In genomic region chr10:81601396-81601905, GRCm38 (mm10) we compare ENCODE assay signal across 7 mouse cellular contexts. TPM values are rescaled to one million over a fixed set of nuclear protein-coding genes. Genes with fewer than 3 reads are reported as not detected.
A peak's percentile ranks its signal among the peaks of the same experiment; 100 is the strongest.
DNase-seq lines count a peak whose midpoint lies in the region; ATAC-seq and TF ChIP-seq lines count a peak whose summit lies in the region.

No protein-coding gene starts in this region.

- H3K36me3 ChIP-seq in lung, embryonic 16.5 days (ENCODE audit: control insufficient read depth, insufficient read depth, low read length) = no peaks in the 10 kb centered on the region
- H3K36me3 ChIP-seq in forebrain, embryonic 14.5 days (ENCODE audit: control insufficient read depth, insufficient read depth, low read length) = no peaks in the 10 kb centered on the region
- no peaks in the 10 kb centered on the region for H3K36me3 ChIP-seq in limb, embryonic 12.5 days
- H3K36me3 ChIP-seq in small intestine, adult 2 months (ENCODE audit: control insufficient read depth, insufficient read depth, low read length) = no peaks in the 10 kb centered on the region

- peak overlapping the region; percentile 48 for H3K27ac ChIP-seq in lung, embryonic 16.5 days (ENCODE audit: low read length)
- no peak overlapping the region for H3K27ac ChIP-seq in forebrain, embryonic 14.5 days (ENCODE audit: low read depth, low read length)
- peak overlapping the region; percentile 64; the same call in 1 of the 2 replicates for H3K27ac ChIP-seq in limb, embryonic 12.5 days
- H3K27ac ChIP-seq in small intestine, adult 2 months (ENCODE audit: insufficient read depth, low read depth, low read length) = no peak overlapping the region

- H3K27me3 ChIP-seq in lung, embryonic 16.5 days (ENCODE audit: control insufficient read depth, insufficient read depth, low read depth, low read length) = no peaks in the 10 kb centered on the region
- no peaks in the 10 kb centered on the region for H3K27me3 ChIP-seq in forebrain, embryonic 14.5 days (replicated peaks; ENCODE audit: control insufficient read depth, insufficient read depth, low read length)
- no peaks in the 10 kb centered on the region for H3K27me3 ChIP-seq in limb, embryonic 12.5 days
- no peaks in the 10 kb centered on the region for H3K27me3 ChIP-seq in small intestine, adult 2 months (ENCODE audit: control insufficient read depth, insufficient read depth, low read length)

- TF ChIP-seq POLR2A in small intestine, adult 2 months (IDR thresholded peaks at IDR 0.05; ENCODE audit: low read depth, low read length) = no peak

- H3K9me3 ChIP-seq in lung, embryonic 16.5 days (ENCODE audit: control insufficient read depth, low read length) = no peaks in the 10 kb centered on the region
- H3K9me3 ChIP-seq in forebrain, embryonic 14.5 days (replicated peaks; ENCODE audit: control insufficient read depth, low read length) = no peaks in the 10 kb centered on the region
- no peaks in the 10 kb centered on the region for H3K9me3 ChIP-seq in limb, embryonic 12.5 days

- no peak for TF ChIP-seq CTCF in small intestine, adult 2 months (IDR thresholded peaks at IDR 0.05; ENCODE audit: extremely low read depth, insufficient read length, insufficient replicate concordance, low read depth, low read length)

- 0 out of 2 replicates have a peak overlapping the region, but pooled peaks have one; percentile 16 for H3K4me3 ChIP-seq in lung, embryonic 16.5 days (ENCODE audit: low read length)
- no peak overlapping the region for H3K4me3 ChIP-seq in forebrain, embryonic 14.5 days (ENCODE audit: low read depth, low read length)
- H3K4me3 ChIP-seq in limb, embryonic 12.5 days (replicated peaks) = 0 out of 2 replicates have a peak overlapping the region, but pooled peaks have one; percentile 11
- peak overlapping the region; percentile 54 for H3K4me3 ChIP-seq in small intestine, adult 2 months (ENCODE audit: low read depth, low read length)

- intact Hi-C loops in left cerebral cortex, postnatal 36 days (cut with DNase I) = loop anchor here (5.0 kb wide), 1 partner anchor 99 kb away; the partner anchor contains the start of gene S1pr4

- H3K4me2 ChIP-seq in lung, embryonic 16.5 days (ENCODE audit: low read depth, low read length) = peak overlapping the region; percentile 60
- H3K4me2 ChIP-seq in forebrain, embryonic 14.5 days (ENCODE audit: low read length) = peak overlapping the region; percentile 44; the same call in 1 of the 2 replicates
- peak overlapping the region; percentile 51 for H3K4me2 ChIP-seq in limb, embryonic 12.5 days

- DNase-seq in lung, postnatal 25 days (ENCODE audit: low spot score) = no peak
- no peak for DNase-seq in forebrain, embryonic 14.5 days (ENCODE audit: low spot score)
- DNase-seq in left cerebral cortex, postnatal 36 days (ENCODE audit: low spot score in 2 of 2) = no peak
- DNase-seq in kidney, adult 8-10 months = no peak

- peak overlapping the region; percentile 41 for H3K9ac ChIP-seq in lung, embryonic 16.5 days (ENCODE audit: low read length)
- no peak overlapping the region for H3K9ac ChIP-seq in forebrain, embryonic 14.5 days (ENCODE audit: low read length)
- no peak overlapping the region for H3K9ac ChIP-seq in limb, embryonic 12.5 days (replicated peaks)

- peaks cover 44% of the 10 kb centered on the region for H3K4me1 ChIP-seq in lung, embryonic 16.5 days (replicated peaks; ENCODE audit: control insufficient read depth, insufficient read depth, low read length)
- peaks cover 29% of the 10 kb centered on the region for H3K4me1 ChIP-seq in forebrain, embryonic 14.5 days (ENCODE audit: control insufficient read depth, insufficient read depth, low read length)
- H3K4me1 ChIP-seq in limb, embryonic 12.5 days (replicated peaks) = peaks cover 78% of the 10 kb centered on the region
- peaks cover 19% of the 10 kb centered on the region for H3K4me1 ChIP-seq in small intestine, adult 2 months (ENCODE audit: control insufficient read depth, insufficient read depth, insufficient read length, low read length)

- WGBS in lung, embryonic 16.5 days = 22% methylated on average over 7 of the region's 7 CpGs
- 20% methylated on average over 7 of the region's 7 CpGs for whole genome bisulfite sequencing in forebrain, embryonic 14.5 days
- WGBS in limb, embryonic 12.5 days = 14% methylated on average over 7 of the region's 7 CpGs
- WGBS in small intestine, adult 2 months = 42% methylated on average over 7 of the region's 7 CpGs

- no peak for ATAC-seq in lung, embryonic 16.5 days (ENCODE audit: low read depth)
- ATAC-seq in forebrain, embryonic 14.5 days = no peak
- no peak for ATAC-seq in limb, embryonic 12.5 days (ENCODE audit: insufficient number of reproducible peaks, insufficient read depth, low FRiP score, low TSS enrichment, low read depth)

RNA-seq across cellular contexts. Expression of gene Tle6, which starts 0.6 kb away (rescaled TPM):
- polyA plus RNA-seq in lung, embryonic 16.5 days (2015; fragmentation: Nextera tagmentation; extraction: Ambion mirVana) = 30.1 and 33.8 TPM in 2 replicates
- polyA plus RNA-seq in forebrain, embryonic 14.5 days (2014; fragmentation: Nextera tagmentation; extraction: Ambion mirVana) = 2.4 and 2.5 TPM in 2 replicates
- polyA plus RNA-seq in limb, embryonic 12.5 days (2016; fragmentation: Nextera tagmentation; extraction: Ambion mirVana) = 15.2 TPM in 2 replicates
- 7.3 and 34.4 TPM in 2 replicates for polyA plus RNA-seq in small intestine, adult 2 months (2012; rRNA removed)
- total RNA-seq in left cerebral cortex, postnatal 36 days (2021) = 10 to 100 TPM in 1 of 2 experiments, 1 to 10 TPM in 1; 9.7 to 10.9 TPM

RNA-seq across cellular contexts. Expression of gene BC025920, which starts 4.6 kb away (rescaled TPM):
- polyA plus RNA-seq in lung, embryonic 16.5 days (2015; fragmentation: Nextera tagmentation; extraction: Ambion mirVana) = 0.24 and 0.98 TPM in 2 replicates
- 0.81 and 1.0 TPM in 2 replicates for polyA plus RNA-seq in forebrain, embryonic 14.5 days (2014; fragmentation: Nextera tagmentation; extraction: Ambion mirVana)
- polyA plus RNA-seq in limb, embryonic 12.5 days (2016; fragmentation: Nextera tagmentation; extraction: Ambion mirVana) = 2.0 and 2.2 TPM in 2 replicates
- 0.33 and 0.58 TPM in 2 replicates for polyA plus RNA-seq in small intestine, adult 2 months (2012; rRNA removed)
- 1 to 10 TPM; 3.5 to 3.6 TPM for total RNA-seq in left cerebral cortex, postnatal 36 days (2021)

RNA-seq across cellular contexts. Expression of gene Sirt6, which starts 26.1 kb away (rescaled TPM):
- polyA plus RNA-seq in lung, embryonic 16.5 days (2015; fragmentation: Nextera tagmentation; extraction: Ambion mirVana) = 38.0 and 40.0 TPM in 2 replicates
- polyA plus RNA-seq in forebrain, embryonic 14.5 days (2014; fragmentation: Nextera tagmentation; extraction: Ambion mirVana) = 46.0 and 47.4 TPM in 2 replicates
- 55.8 and 57.5 TPM in 2 replicates for polyA plus RNA-seq in limb, embryonic 12.5 days (2016; fragmentation: Nextera tagmentation; extraction: Ambion mirVana)
- 16.4 and 34.7 TPM in 2 replicates for polyA plus RNA-seq in small intestine, adult 2 months (2012; rRNA removed)
- 10 to 100 TPM; 22.7 to 29.4 TPM for total RNA-seq in left cerebral cortex, postnatal 36 days (2021)

RNA-seq across cellular contexts. Expression of gene Ankrd24, which starts 26.9 kb away (rescaled TPM):
- 8.5 and 9.2 TPM in 2 replicates for polyA plus RNA-seq in lung, embryonic 16.5 days (2015; fragmentation: Nextera tagmentation; extraction: Ambion mirVana)
- 5.2 and 6.3 TPM in 2 replicates for polyA plus RNA-seq in forebrain, embryonic 14.5 days (2014; fragmentation: Nextera tagmentation; extraction: Ambion mirVana)
- 10.1 and 10.4 TPM in 2 replicates for polyA plus RNA-seq in limb, embryonic 12.5 days (2016; fragmentation: Nextera tagmentation; extraction: Ambion mirVana)
- polyA plus RNA-seq in small intestine, adult 2 months (2012; rRNA removed) = 11.3 and 24.2 TPM in 2 replicates
- 10 to 100 TPM; 37.8 to 46.7 TPM for total RNA-seq in left cerebral cortex, postnatal 36 days (2021)

RNA-seq across cellular contexts. Expression of gene Tle2, which starts 27.1 kb away (rescaled TPM):
- polyA plus RNA-seq in lung, embryonic 16.5 days (2015; fragmentation: Nextera tagmentation; extraction: Ambion mirVana) = 51.2 and 53.3 TPM in 2 replicates
- 12.0 and 17.2 TPM in 2 replicates for polyA plus RNA-seq in forebrain, embryonic 14.5 days (2014; fragmentation: Nextera tagmentation; extraction: Ambion mirVana)
- 39.4 and 45.6 TPM in 2 replicates for polyA plus RNA-seq in limb, embryonic 12.5 days (2016; fragmentation: Nextera tagmentation; extraction: Ambion mirVana)
- 17.8 and 20.4 TPM in 2 replicates for polyA plus RNA-seq in small intestine, adult 2 months (2012; rRNA removed)
- total RNA-seq in left cerebral cortex, postnatal 36 days (2021) = 10 to 100 TPM; 23.7 to 37.6 TPM

Comparison
In these comparisons a context has a peak if more than half of its experiments do, and no peak if none do; other contexts are left out.
1. H3K27ac ChIP-seq: peak in lung, embryonic 16.5 days (single experiment) and limb, embryonic 12.5 days (single experiment); none in forebrain, embryonic 14.5 days (single experiment) and small intestine, adult 2 months (single experiment).
2. Peak in every context shown above with its lines, with median percentiles within 50 percentile points of each other: H3K4me2 ChIP-seq.